In the genomic region with DNA sequence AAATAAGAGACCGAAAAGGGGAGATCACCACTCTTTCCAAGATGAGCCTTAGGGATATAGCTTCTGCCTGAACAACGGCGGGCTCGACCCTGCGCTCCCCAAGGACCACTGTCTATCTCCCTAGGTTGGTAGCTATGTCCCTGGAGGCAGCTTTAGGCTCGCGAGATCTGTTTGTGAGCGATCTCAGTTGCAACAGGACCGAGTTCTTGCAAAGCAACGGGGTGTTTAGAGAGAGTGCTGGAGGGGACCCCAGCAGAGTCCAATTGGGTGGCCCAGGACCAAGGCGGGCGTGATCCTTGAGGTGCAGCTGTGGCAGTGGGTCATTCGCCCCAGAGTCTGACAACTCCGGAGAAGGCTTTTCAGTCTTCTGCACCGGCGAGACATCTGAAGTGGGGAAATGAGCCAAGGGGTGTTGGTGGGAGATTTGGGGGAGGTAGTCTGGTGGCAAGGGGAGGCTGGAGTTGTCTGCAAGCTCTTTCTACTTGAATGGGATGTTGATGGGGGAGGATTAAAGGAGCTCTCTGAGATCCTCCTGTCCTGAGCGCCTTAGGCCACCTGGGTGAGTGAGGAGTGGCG, we compare ENCODE assay signal across 9 mouse cellular contexts. TPM values are rescaled to one million over a fixed set of nuclear protein-coding genes. Genes with fewer than 3 reads are reported as not detected.
DNase-seq lines count a peak whose midpoint lies in the region; ATAC-seq lines count a peak whose summit lies in the region.
"Had no signal": no experiment of that assay in that cellular context is flagged by ENCODE, and none has a peak within 500 bp of the region (broad histone marks: within the 10 kb centered on the region; RNA-seq: fewer than 3 reads in every experiment).

No protein-coding gene starts in this region.

- H3K4me1 ChIP-seq in brown adipose tissue, adult 24 weeks (ENCODE audit: control insufficient read depth, insufficient read depth, insufficient read length, low read length): peaks cover 6% of the 10 kb centered on the region
- peaks cover 84% of the 10 kb centered on the region for H3K4me1 ChIP-seq in hindbrain, embryonic 10.5 days (replicated peaks)
- H3K4me1 ChIP-seq in midbrain, embryonic 12.5 days: peaks cover 75% of the 10 kb centered on the region

- peak overlapping the region; percentile 97 for H3K9ac ChIP-seq in midbrain, embryonic 12.5 days (replicated peaks)

- no peaks in the 10 kb centered on the region for H3K9me3 ChIP-seq in hindbrain, embryonic 10.5 days
- H3K9me3 ChIP-seq in midbrain, embryonic 12.5 days: no peaks in the 10 kb centered on the region

- no peak overlapping the region for H3K27ac ChIP-seq in brown adipose tissue, adult 24 weeks (replicated peaks; ENCODE audit: low read depth, low read length)
- H3K27ac ChIP-seq in hindbrain, embryonic 10.5 days: peak overlapping the region; percentile 94
- H3K27ac ChIP-seq in midbrain, embryonic 12.5 days (replicated peaks): peak overlapping the region; percentile 87

- peaks cover 53% of the 10 kb centered on the region for H3K36me3 ChIP-seq in hindbrain, embryonic 10.5 days
- H3K36me3 ChIP-seq in midbrain, embryonic 12.5 days: peaks cover 22% of the 10 kb centered on the region

- DNase-seq in frontal cortex, adult 2 months (ENCODE audit: extremely low spot score in 1 of 2, low spot score in 1 of 2): no peak
- DNase-seq in hindbrain, embryonic 10.5 days (ENCODE audit: low spot score): peak; percentile 61
- no peak for DNase-seq in kidney, postnatal 36 days
- DNase-seq in layer of hippocampus, adult 11-12 months (ENCODE audit: low spot score): no peak
- DNase-seq: thymus, postnatal 14 days had no signal

- under 1% methylated on average over 18 of the region's 18 CpGs for WGBS in hindbrain, embryonic 10.5 days
- under 1% methylated on average over 18 of the region's 18 CpGs for WGBS in midbrain, embryonic 12.5 days

- peak overlapping the region; percentile 86 for H3K4me2 ChIP-seq in midbrain, embryonic 12.5 days (replicated peaks)

- H3K27me3 ChIP-seq in hindbrain, embryonic 10.5 days (ENCODE audit: insufficient read depth, poor library complexity, severe bottlenecking): no peaks in the 10 kb centered on the region
- no peaks in the 10 kb centered on the region; the same call in 1 of the 2 replicates for H3K27me3 ChIP-seq in midbrain, embryonic 12.5 days

- H3K4me3 ChIP-seq in brown adipose tissue, adult 24 weeks (ENCODE audit: insufficient read depth, low read depth, low read length): peak overlapping the region; percentile 41
- peak overlapping the region; percentile 94 for H3K4me3 ChIP-seq in hindbrain, embryonic 10.5 days
- peak overlapping the region; percentile 62 for H3K4me3 ChIP-seq in midbrain, embryonic 12.5 days

- peak; percentile 13; the same call in 1 of the 2 replicates for ATAC-seq in frontal cortex, adult (ENCODE audit: low TSS enrichment)
- peak; percentile 41 for ATAC-seq in midbrain, embryonic 12.5 days (ENCODE audit: low FRiP score, low read depth)
- no peak for ATAC-seq in erythroid progenitor cell, adult 5-6 weeks (replicated peaks; ENCODE audit: low FRiP score, poor library complexity, severe bottlenecking)

RNA-seq across cellular contexts. Expression of gene Rgma, which starts 15.2 kb away (rescaled TPM):
- 27.9 and 31.7 TPM in 2 replicates for polyA plus RNA-seq in frontal cortex, adult 2 months (2012; rRNA removed)
- 12.8 and 14.5 TPM in 2 replicates for polyA plus RNA-seq in brown adipose tissue, adult 24 weeks (2012; ENCODE audit: insufficient read depth, insufficient read length, missing spikeins)
- polyA plus RNA-seq in hindbrain, embryonic 10.5 days (2016; fragmentation: Nextera tagmentation; extraction: Ambion mirVana): 38.4 and 51.1 TPM in 2 replicates
- 55.7 and 62.9 TPM in 2 replicates for polyA plus RNA-seq in midbrain, embryonic 12.5 days (2016; fragmentation: Nextera tagmentation; extraction: Ambion mirVana)
- not detected in 2 replicates for total RNA-seq in erythroid progenitor cell, adult 5-6 weeks (2015; ENCODE audit: low replicate concordance)
- not detected in 2 replicates for total RNA-seq in erythroid progenitor cell, adult 5-6 weeks (2017; ENCODE audit: low replicate concordance)

Comparison
In these comparisons a context has a peak if more than half of its experiments do, and no peak if none do; other contexts are left out.
1. H3K4me3 ChIP-seq: peak in every context shown above with its lines; median percentile 94 in hindbrain, embryonic 10.5 days; 62 in midbrain, embryonic 12.5 days; 41 in brown adipose tissue, adult 24 weeks.